Mouse (Mus musculus) lung, postnatal 0 days (tissue): ENCODE results near the gene Pabpc1l. TPM values are rescaled to one million over a fixed set of nuclear protein-coding genes. Genes with fewer than 3 reads are reported as not detected.

Experiments
- ATAC-seq: fragments of 200-750 bp; cut with Nextera tagmentation; 2 replicates; pipeline ENCODE4 v1.8.0; 2017; ENCODE audit warnings: moderate library complexity
- DNase-seq: peaks from one replicate; pipeline ENCODE4 v3.0.0-alpha.2; 2016; ENCODE audit warnings: low spot score
- H3K27ac ChIP-seq: fragments of 300-500 bp; sonication (generic); 2 replicates; pipeline ENCODE4 v1.5.1; 2014; ENCODE audit warnings: antibody characterized with exemption, mild to moderate bottlenecking, low read length, mixed read lengths
- H3K27me3 ChIP-seq: fragments of 300-500 bp; sonication (generic); replicated peaks from 2 replicates; pipeline ENCODE4 v1.6.1; 2014; ENCODE audit warnings: low read length, mixed read lengths; ENCODE audit not compliant: insufficient read depth
- H3K36me3 ChIP-seq: fragments of 300-500 bp; sonication (generic); 2 replicates; pipeline ENCODE4 v1.6.1; 2014; ENCODE audit warnings: low read length, mixed read lengths; ENCODE audit not compliant: insufficient read depth
- H3K4me1 ChIP-seq: fragments of 300-500 bp; sonication (generic); 2 replicates; pipeline ENCODE4 v1.6.1; 2014; ENCODE audit warnings: antibody characterized with exemption, low read depth, low read length, mixed read lengths; ENCODE audit not compliant: insufficient read depth
- H3K4me2 ChIP-seq: fragments of 300-500 bp; sonication (generic); replicated peaks from 2 replicates; pipeline ENCODE4 v1.6.1; 2014; ENCODE audit warnings: low read depth, mild to moderate bottlenecking, low read length, moderate library complexity, mixed read lengths
- H3K4me3 ChIP-seq: fragments of 300-500 bp; sonication (generic); 2 replicates; pipeline ENCODE4 v1.5.1; 2014; ENCODE audit warnings: low read depth, low read length
- H3K9ac ChIP-seq: fragments of 300-500 bp; sonication (generic); replicated peaks from 2 replicates; pipeline ENCODE4 v1.6.1; 2014; ENCODE audit warnings: low read depth, mild to moderate bottlenecking
- H3K9me3 ChIP-seq: fragments of 300-500 bp; sonication (generic); 2 replicates; pipeline ENCODE4 v1.6.1; 2016; ENCODE audit warnings: low read length, mixed read lengths
- CTCF ChIP-seq: IDR thresholded peaks from 2 replicates; pipeline ENCODE4 v1.5.1; 2016; ENCODE audit warnings: antibody characterized with exemption, mild to moderate bottlenecking
- EP300 ChIP-seq: IDR thresholded peaks from 2 replicates; pipeline ENCODE4 v1.6.1; 2016; ENCODE audit warnings: antibody characterized with exemption, mild to moderate bottlenecking, control low read depth
- WGBS: fragments of 180-500 bp; shearing (Covaris S2); extraction: QIAGEN DNeasy Blood & Tissue Kit; methylation state at CpG from one replicate; pipeline ENCODE4 v1.1.7; 2014; 5-methylcytosine and 5-hydroxymethylcytosine counted together
- polyA plus RNA-seq: library from polyadenylated mRNA; unstranded; fragments of >200 nt; fragmentation: Nextera tagmentation; extraction: Ambion mirVana; gene quantifications from 2 replicates; pipeline ENCODE4 v1.2.1, GENCODE M21; 2015

Gene Pabpc1l
- 0.36 and 0.60 TPM in 2 replicates for polyA plus RNA-seq

GRCm38 (mm10) chr2:164025150-164025549 lies at the start of gene Pabpc1l:
Gene Pabpc1l (plus strand): TSS chr2:164025450.
- Histone ChIP-seq H3K36me3 (no peaks in the 10 kb centered on the region), H3K9ac (no peak within 1 kb of the TSS), H3K4me1 (no peaks in the 10 kb centered on the region), H3K27me3 (no peaks in the 10 kb centered on the region), H3K9me3 (no peaks in the 10 kb centered on the region), H3K27ac (no peak within 1 kb of the TSS), H3K4me3 (no peak within 1 kb of the TSS), H3K4me2 (no peak within 1 kb of the TSS)
- TF ChIP-seq CTCF (no peak), EP300 (no peak)
- no peak for DNase-seq
- WGBS: 82% methylated on average over 16 of the region's 16 CpGs
- no peak for ATAC-seq

DNA sequence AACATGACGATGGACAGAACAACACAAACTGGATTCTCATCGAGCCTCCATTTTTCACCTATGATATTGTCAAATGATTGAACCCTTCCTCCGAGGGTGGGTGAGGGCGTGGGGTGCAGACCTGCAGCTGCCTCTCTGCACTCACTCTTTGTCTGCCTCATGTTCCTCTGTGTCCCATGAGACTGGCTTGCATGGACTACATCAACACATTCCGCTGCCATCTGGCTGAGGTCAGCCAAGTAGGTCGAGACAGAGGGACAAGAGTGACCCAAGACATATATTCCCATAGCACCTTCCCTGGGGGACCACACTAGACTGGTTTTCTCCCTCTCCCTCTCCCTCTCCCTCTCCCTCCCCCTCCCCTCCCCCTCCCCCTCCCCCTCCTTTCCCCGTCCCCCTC lies 48.8 kb upstream of the Pabpc1l start:
- Histone ChIP-seq H3K27me3 (no peaks in the 10 kb centered on the region), H3K36me3 (no peaks in the 10 kb centered on the region), H3K9ac (no peak overlapping the region), H3K9me3 (no peaks in the 10 kb centered on the region), H3K4me3 (no peak overlapping the region), H3K27ac (no peak overlapping the region), H3K4me1 (no peaks in the 10 kb centered on the region), H3K4me2 (no peak overlapping the region)
- ATAC-seq (no peak), DNase-seq (no peak)
- 86% methylated on average over 6 of the region's 7 CpGs for WGBS
- TF ChIP-seq EP300 (no peak), CTCF (no peak)

GRCm38 (mm10) chr2:163987233-163987632 lies 38.0 kb upstream of the Pabpc1l start:
- DNase-seq (no peak), ATAC-seq (no peak)
- Histone ChIP-seq H3K27ac (no peak overlapping the region), H3K27me3 (no peaks in the 10 kb centered on the region), H3K9me3 (no peaks in the 10 kb centered on the region), H3K4me3 (no peak overlapping the region), H3K36me3 (no peaks in the 10 kb centered on the region), H3K4me1 (no peaks in the 10 kb centered on the region), H3K9ac (no peak overlapping the region), H3K4me2 (no peak overlapping the region)
- no peak for TF ChIP-seq EP300
- TF ChIP-seq CTCF: no peak
- 70% methylated on average over 8 of the region's 8 CpGs for WGBS

- Histone ChIP-seq H3K36me3 (no peaks in the 10 kb centered on the region), H3K9me3 (no peaks in the 10 kb centered on the region), H3K4me1 (peaks cover 16% of the 10 kb centered on the region; the same call in 1 of the 2 replicates), H3K27ac (no peak overlapping the region), H3K4me3 (no peak overlapping the region), H3K9ac (no peak overlapping the region), H3K4me2 (no peak overlapping the region), H3K27me3 (no peaks in the 10 kb centered on the region)
- WGBS: 100% methylated on average over 2 of the region's 2 CpGs
- no peak for TF ChIP-seq CTCF
- no peak for TF ChIP-seq EP300
- no peak for DNase-seq
- no peak for ATAC-seq
Observed at GRCm38 (mm10) chr2:163992871-163993270, 32.4 kb upstream of the Pabpc1l start.

- H3K9ac ChIP-seq: peak within 1 kb of the TSS; percentile 97
- H3K4me1 ChIP-seq: peaks cover 22% of the 10 kb centered on the region; the same call in 1 of the 2 replicates
- DNase-seq: no peak
- peak within 1 kb of the TSS; percentile 77 for H3K4me2 ChIP-seq
- H3K4me3 ChIP-seq: peak within 1 kb of the TSS; percentile 94
- H3K27me3 ChIP-seq: no peaks in the 10 kb centered on the region
- H3K27ac ChIP-seq: peak within 1 kb of the TSS; percentile 100
- no peak for ATAC-seq
- H3K9me3 ChIP-seq: no peaks in the 10 kb centered on the region
- H3K36me3 ChIP-seq: no peaks in the 10 kb centered on the region
- 1% methylated on average over 14 of the region's 14 CpGs for whole genome bisulfite sequencing
- no peak for TF ChIP-seq CTCF
- 0 out of 2 replicates have a peak, but pooled peaks have one; percentile 37 for TF ChIP-seq EP300
Observed at GRCm38 (mm10) chr2:163994654-163994976, 30.6 kb upstream of the Pabpc1l start, which contains the start of gene Ywhab. Gene Ywhab (plus strand): TSS chr2:163994960.

DNA sequence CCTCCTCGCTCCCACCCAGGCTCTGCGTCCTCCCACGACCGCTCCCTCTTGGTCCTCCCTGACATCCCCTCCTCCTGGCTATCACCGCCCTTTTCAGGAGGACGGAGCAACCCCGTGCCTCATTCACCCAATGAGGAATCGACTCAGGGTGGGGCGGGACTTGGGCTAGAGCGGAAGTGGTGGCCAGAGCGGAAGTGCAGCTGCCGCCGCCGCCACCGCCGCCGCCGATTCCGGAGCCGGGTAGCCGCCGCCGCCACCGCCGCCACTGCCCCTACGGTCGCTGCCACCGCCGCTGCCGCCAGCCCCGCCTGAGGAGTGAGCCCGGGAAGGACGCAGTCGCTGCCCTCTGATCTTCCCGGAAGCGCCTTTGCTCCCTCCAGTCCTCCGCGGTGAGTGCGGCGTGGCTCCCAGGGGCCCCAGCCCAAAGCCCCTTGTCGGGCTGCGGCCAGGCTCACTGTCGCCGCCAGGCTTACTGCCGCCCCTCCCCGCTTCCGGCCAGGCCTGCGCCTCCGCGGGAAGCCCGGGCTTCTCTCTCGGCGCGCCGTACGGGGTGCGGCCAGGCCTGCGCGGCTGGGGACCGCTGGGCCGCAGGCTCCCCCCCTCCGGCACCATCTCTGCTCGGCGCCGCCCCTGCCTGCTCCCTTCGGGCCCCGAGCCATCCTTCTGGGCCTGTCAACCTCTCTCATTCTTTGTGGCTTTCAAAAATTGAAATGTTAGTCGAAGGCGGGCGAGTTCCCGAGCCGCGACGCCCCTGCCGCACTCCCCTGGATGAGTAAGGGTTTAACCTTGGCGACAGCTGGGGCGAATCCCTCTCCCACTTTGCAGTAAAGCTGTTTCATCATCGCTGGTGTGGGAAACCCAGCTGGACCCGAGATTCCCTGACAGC lies 30.0 kb upstream of the Pabpc1l start:
- H3K36me3 ChIP-seq: no peaks in the 10 kb centered on the region
- no peaks in the 10 kb centered on the region for H3K9me3 ChIP-seq
- H3K27ac ChIP-seq: peak overlapping the region; percentile 100
- peak; percentile 99 for ATAC-seq
- peak overlapping the region; percentile 97 for H3K9ac ChIP-seq
- WGBS: 2% methylated on average over 59 of the region's 79 CpGs
- peaks cover 22% of the 10 kb centered on the region; the same call in 1 of the 2 replicates for H3K4me1 ChIP-seq
- H3K4me3 ChIP-seq: peak overlapping the region; percentile 94
- peak; percentile 100 for DNase-seq
- TF ChIP-seq EP300 (no peak), CTCF (no peak)
- peak overlapping the region; percentile 77 for H3K4me2 ChIP-seq
- no peaks in the 10 kb centered on the region for H3K27me3 ChIP-seq
